Mouse (Mus musculus): ENCODE results near the gene Lhx5. TPM values are rescaled to one million over a fixed set of nuclear protein-coding genes. Genes with fewer than 3 reads are reported as not detected.

Lhx5 gene
- polyA plus RNA-seq, 1 experiment from 2014 or later, result 0.05 TPM

DNA sequence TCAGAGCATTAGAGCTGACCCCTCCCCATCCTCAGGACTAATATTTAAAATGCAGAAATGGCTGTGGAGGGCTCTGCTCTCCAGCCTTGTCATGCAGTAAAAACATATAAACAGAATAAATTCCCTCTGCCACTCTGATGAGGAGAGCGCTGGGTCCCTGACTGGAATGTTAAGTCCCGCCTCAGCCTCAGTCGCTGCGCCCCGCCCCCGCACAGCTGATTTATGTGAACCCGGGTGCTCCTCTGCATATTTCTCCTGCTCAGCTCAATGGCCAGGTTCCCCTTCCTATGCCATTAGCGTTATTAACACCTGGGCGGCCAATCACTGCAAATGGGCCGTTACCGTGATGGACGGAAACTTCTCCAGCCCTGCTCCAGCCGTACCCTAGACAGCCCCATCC is 15.8 kb downstream of the Lhx5 start:
- DNase-seq (ENCODE audit: low spot score) (no peak), ATAC-seq (replicated peaks; ENCODE audit: low FRiP score) (no peak)
- WGBS, result 31% methylated on average over 13 of the region's 13 CpGs
- Histone ChIP-seq H3K4me1 (replicated peaks; ENCODE audit: control insufficient read depth, insufficient read depth, low read length) (no peaks in the 10 kb centered on the region), H3K4me2 (no peak overlapping the region; the same call in 1 of the 2 replicates), H3K36me3 (ENCODE audit: control insufficient read depth, insufficient read depth, low read length) (no peaks in the 10 kb centered on the region), H3K9me3 (ENCODE audit: control insufficient read depth, low read length) (no peaks in the 10 kb centered on the region), H3K27ac (ENCODE audit: low read depth, low read length) (no peak overlapping the region), H3K4me3 (ENCODE audit: low read depth, low read length) (no peak overlapping the region), H3K9ac (ENCODE audit: low read depth, low read length) (no peak overlapping the region), H3K27me3 (replicated peaks; ENCODE audit: control insufficient read depth, insufficient read depth, low read length) (peaks cover 42% of the 10 kb centered on the region)

DNA sequence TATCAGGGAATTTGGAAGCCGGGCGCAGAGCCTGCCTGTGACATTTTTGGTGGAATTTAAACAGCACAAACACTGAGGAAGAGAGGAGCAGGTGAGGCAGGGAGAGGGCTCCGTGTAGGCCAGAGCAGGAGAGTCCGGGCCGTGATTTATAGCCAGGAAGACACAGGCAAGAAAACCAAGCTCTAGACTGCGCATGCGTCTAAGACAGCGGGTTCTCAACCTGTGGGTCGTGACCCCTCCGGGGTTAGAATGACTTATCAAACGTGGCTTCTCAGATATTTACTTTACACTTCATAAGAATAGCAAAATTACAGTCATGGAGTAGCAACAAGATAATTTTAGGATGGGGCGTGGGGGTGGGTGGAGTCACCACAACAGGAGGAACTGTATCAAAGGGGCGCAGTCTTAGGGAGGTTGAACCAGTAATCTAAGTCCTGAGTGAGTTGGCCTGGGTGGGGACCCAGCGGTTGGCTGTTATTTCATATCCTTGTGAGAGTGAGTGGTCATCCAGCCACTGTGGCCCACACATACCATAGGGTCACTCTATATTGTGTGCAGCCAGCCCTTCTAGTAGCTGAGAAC is 23.3 kb downstream of the Lhx5 start:
- Histone ChIP-seq H3K36me3 (ENCODE audit: control insufficient read depth, insufficient read depth, low read length) (no peaks in the 10 kb centered on the region), H3K4me2 (no peak overlapping the region), H3K4me3 (ENCODE audit: low read depth, low read length) (no peak overlapping the region), H3K9ac (ENCODE audit: low read depth, low read length) (no peak overlapping the region), H3K27me3 (replicated peaks; ENCODE audit: control insufficient read depth, insufficient read depth, low read length) (peaks cover 35% of the 10 kb centered on the region), H3K27ac (ENCODE audit: low read depth, low read length) (no peak overlapping the region), H3K9me3 (ENCODE audit: control insufficient read depth, low read length) (no peaks in the 10 kb centered on the region), H3K4me1 (replicated peaks; ENCODE audit: control insufficient read depth, insufficient read depth, low read length) (no peaks in the 10 kb centered on the region)
- no peak for DNase-seq (ENCODE audit: low spot score)
- 56% methylated on average over 14 of the region's 14 CpGs for WGBS
- ATAC-seq (replicated peaks; ENCODE audit: low FRiP score), result no peak

DNA sequence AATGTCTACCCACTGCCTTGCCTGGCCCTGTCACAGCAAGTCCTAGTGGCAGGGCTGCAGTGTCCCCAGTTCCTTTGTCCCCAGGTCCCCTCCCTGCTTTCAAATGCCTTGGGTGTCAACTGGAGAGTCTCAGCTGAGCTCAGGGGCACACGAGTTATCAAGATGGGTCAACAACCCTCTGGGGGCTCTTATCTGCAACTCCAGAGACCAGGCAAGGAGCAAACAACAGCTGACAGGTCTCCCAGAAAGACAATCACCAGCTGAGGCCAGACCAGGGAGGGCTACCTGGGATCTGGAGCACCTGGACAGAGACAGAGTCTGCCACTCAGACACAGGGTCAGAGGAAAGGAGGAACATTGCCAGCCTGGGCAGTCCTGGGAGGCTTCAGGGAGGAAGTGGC is 24.8 kb downstream of the Lhx5 start:
- no peaks in the 10 kb centered on the region for H3K9me3 ChIP-seq (ENCODE audit: control insufficient read depth, low read length)
- no peaks in the 10 kb centered on the region for H3K36me3 ChIP-seq (ENCODE audit: control insufficient read depth, insufficient read depth, low read length)
- no peak overlapping the region for H3K9ac ChIP-seq (ENCODE audit: low read depth, low read length)
- ATAC-seq (replicated peaks; ENCODE audit: low FRiP score), result no peak
- no peaks in the 10 kb centered on the region for H3K4me1 ChIP-seq (replicated peaks; ENCODE audit: control insufficient read depth, insufficient read depth, low read length)
- 6% methylated on average over 1 of the region's 1 CpGs for WGBS
- no peak overlapping the region for H3K4me3 ChIP-seq (ENCODE audit: low read depth, low read length)
- H3K27me3 ChIP-seq (replicated peaks; ENCODE audit: control insufficient read depth, insufficient read depth, low read length), result peaks cover 33% of the 10 kb centered on the region
- no peak overlapping the region for H3K4me2 ChIP-seq
- DNase-seq (ENCODE audit: low spot score), result no peak
- H3K27ac ChIP-seq (ENCODE audit: low read depth, low read length), result no peak overlapping the region

DNA sequence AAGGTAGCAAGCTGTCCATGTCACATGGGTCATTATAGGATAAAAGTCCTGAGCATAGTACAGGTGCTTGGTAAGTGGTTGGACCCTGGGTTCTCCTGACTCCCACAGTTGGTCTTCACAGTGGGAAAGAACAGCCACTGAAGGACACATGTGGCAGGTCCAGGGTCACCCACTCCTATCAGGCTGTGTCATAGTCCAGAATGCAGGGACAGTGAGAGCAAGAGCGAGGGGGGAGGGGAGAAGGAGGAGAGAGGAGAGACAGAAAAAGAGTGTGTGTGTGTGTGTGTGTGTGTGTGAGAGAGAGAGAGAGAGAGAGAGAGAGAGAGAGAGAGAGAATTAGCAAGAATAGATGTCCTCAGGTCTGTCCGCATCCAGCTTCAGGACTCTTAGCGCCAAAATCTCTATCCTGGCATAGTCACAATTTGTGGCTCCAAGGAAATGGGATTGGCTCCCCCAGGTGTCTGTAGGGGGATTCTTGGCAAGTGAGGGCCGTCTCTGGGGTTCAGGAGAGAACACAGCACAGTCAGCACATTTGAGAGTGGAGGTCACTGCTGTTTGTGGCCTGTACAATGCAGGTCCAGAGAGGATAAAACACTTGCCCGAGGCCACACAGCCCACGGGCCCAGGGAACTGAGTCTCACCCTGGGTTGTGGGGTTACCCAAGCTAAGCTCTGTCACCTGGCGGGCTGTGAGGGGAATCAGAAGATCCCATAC is 25.5 kb downstream of the Lhx5 start:
- Histone ChIP-seq H3K4me2 (no peak overlapping the region), H3K36me3 (ENCODE audit: control insufficient read depth, insufficient read depth, low read length) (no peaks in the 10 kb centered on the region), H3K27ac (ENCODE audit: low read depth, low read length) (no peak overlapping the region), H3K4me1 (replicated peaks; ENCODE audit: control insufficient read depth, insufficient read depth, low read length) (no peaks in the 10 kb centered on the region), H3K4me3 (ENCODE audit: low read depth, low read length) (no peak overlapping the region), H3K27me3 (replicated peaks; ENCODE audit: control insufficient read depth, insufficient read depth, low read length) (peaks cover 33% of the 10 kb centered on the region), H3K9ac (ENCODE audit: low read depth, low read length) (no peak overlapping the region), H3K9me3 (ENCODE audit: control insufficient read depth, low read length) (no peaks in the 10 kb centered on the region)
- DNase-seq (ENCODE audit: low spot score) (no peak), ATAC-seq (replicated peaks; ENCODE audit: low FRiP score) (no peak)
- 41% methylated on average over 7 of the region's 7 CpGs for WGBS

DNA sequence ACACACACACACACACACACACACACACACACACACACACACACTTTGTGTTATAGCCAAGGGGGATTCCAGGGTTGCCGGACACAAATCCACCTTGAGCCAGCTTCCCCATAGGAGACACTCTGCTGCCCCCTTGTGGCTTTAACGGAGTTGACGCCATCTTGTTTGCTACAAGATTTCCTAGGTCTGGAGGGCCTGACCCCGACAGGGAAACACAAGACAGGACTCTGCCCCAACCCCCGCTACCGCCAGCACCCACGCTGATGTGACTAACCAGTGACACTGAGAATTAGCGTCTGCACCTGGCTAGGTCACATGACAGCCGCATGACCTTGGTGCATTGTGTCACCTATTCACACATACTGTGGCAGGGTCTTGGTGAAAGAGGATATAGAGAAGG is 26.1 kb downstream of the Lhx5 start:
- no peaks in the 10 kb centered on the region for H3K36me3 ChIP-seq (ENCODE audit: control insufficient read depth, insufficient read depth, low read length)
- WGBS, result 8% methylated on average over 9 of the region's 9 CpGs
- no peak for DNase-seq (ENCODE audit: low spot score)
- no peak overlapping the region for H3K4me2 ChIP-seq
- no peaks in the 10 kb centered on the region for H3K4me1 ChIP-seq (replicated peaks; ENCODE audit: control insufficient read depth, insufficient read depth, low read length)
- no peaks in the 10 kb centered on the region for H3K9me3 ChIP-seq (ENCODE audit: control insufficient read depth, low read length)
- H3K27me3 ChIP-seq (replicated peaks; ENCODE audit: control insufficient read depth, insufficient read depth, low read length), result peaks cover 33% of the 10 kb centered on the region
- H3K27ac ChIP-seq (ENCODE audit: low read depth, low read length), result no peak overlapping the region
- no peak overlapping the region for H3K4me3 ChIP-seq (ENCODE audit: low read depth, low read length)
- ATAC-seq (replicated peaks; ENCODE audit: low FRiP score), result no peak
- H3K9ac ChIP-seq (ENCODE audit: low read depth, low read length), result no peak overlapping the region

DNA sequence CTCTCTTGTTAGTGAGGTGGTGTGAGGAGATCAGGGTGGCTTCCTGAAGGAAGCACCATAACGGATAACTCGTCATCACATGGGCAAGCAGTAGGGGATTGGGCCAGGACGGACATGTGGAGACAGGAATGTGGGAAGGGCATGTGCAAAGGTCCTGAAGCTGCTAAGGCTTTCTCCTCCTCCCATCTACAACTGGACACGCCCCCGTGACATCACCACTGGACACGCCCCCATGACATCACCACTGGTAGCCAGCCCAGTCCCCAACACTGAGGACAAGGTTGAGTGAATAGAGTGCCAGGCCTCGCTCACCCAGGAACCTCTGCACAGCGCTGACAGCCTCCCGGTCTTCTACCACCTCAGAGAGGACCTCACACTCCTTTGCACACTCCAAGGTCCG is 27.6 kb downstream of the Lhx5 start:
- H3K4me3 ChIP-seq (ENCODE audit: low read depth, low read length), result no peak overlapping the region

DNA sequence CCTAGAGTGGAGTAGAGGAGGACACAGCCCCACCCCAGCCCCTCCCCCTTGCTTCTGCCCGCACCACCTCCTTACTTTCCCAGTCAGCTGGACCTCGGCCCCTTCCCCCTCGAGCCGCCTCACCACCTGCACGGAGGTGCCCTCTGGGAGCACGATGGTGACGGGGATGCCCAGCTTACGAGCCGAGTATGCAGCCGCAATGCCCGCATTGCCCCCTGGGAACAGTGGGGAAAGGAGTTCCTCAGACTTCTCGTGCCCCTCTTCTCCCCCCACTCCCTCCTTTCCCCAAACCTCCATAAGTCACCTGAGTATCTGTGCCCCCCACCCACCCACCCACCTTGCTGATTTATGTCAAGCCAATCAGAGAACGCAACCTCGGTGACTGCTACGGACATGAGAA is 30.4 kb downstream of the Lhx5 start:
- DNase-seq (ENCODE audit: low spot score) (no peak), ATAC-seq (replicated peaks; ENCODE audit: low FRiP score) (no peak)
- H3K27me3 ChIP-seq (replicated peaks; ENCODE audit: control insufficient read depth, insufficient read depth, low read length), result peaks cover 18% of the 10 kb centered on the region
- WGBS, result 68% methylated on average over 15 of the region's 15 CpGs
- peaks cover 3% of the 10 kb centered on the region for H3K9me3 ChIP-seq (ENCODE audit: control insufficient read depth, low read length)
- H3K9ac ChIP-seq (ENCODE audit: low read depth, low read length), result no peak overlapping the region
- H3K36me3 ChIP-seq (ENCODE audit: control insufficient read depth, insufficient read depth, low read length), result no peaks in the 10 kb centered on the region
- no peak overlapping the region for H3K27ac ChIP-seq (ENCODE audit: low read depth, low read length)
- H3K4me2 ChIP-seq, result no peak overlapping the region
- H3K4me1 ChIP-seq (replicated peaks; ENCODE audit: control insufficient read depth, insufficient read depth, low read length), result no peaks in the 10 kb centered on the region
- H3K4me3 ChIP-seq (ENCODE audit: low read depth, low read length), result no peak overlapping the region

More for the DNA sequence above, 27.6 kb downstream of the Lhx5 start:
- Histone ChIP-seq H3K36me3 (ENCODE audit: control insufficient read depth, insufficient read depth, low read length) (no peaks in the 10 kb centered on the region), H3K27me3 (replicated peaks; ENCODE audit: control insufficient read depth, insufficient read depth, low read length) (peaks cover 41% of the 10 kb centered on the region), H3K4me1 (replicated peaks; ENCODE audit: control insufficient read depth, insufficient read depth, low read length) (no peaks in the 10 kb centered on the region), H3K4me2 (no peak overlapping the region), H3K9me3 (ENCODE audit: control insufficient read depth, low read length) (no peaks in the 10 kb centered on the region), H3K27ac (ENCODE audit: low read depth, low read length) (no peak overlapping the region), H3K9ac (ENCODE audit: low read depth, low read length) (no peak overlapping the region)
- 65% methylated on average over 10 of the region's 10 CpGs for WGBS
- DNase-seq (ENCODE audit: low spot score), result no peak
- no peak for ATAC-seq (replicated peaks; ENCODE audit: low FRiP score)

DNA sequence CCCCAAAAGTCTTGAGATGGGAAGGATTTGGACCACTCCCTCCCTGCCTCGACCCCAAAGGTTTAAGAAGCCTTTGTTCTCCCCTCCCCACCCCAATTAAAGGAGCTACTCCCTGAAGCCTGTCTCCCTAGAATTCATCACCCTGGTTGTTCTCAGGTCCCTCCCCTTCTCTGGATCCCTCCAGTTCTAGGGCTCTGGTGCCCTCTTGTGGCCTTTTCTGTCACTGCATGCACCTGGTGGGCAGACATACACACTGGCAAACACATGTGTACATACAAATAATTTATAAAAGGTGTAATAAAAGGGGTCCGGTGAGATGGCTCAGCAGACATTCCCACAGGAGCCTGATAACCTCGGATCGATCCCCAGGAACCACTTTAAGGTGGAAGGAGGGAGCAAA is 32.8 kb downstream of the Lhx5 start:
- Histone ChIP-seq H3K27ac (ENCODE audit: low read depth, low read length) (no peak overlapping the region), H3K9ac (ENCODE audit: low read depth, low read length) (no peak overlapping the region), H3K4me2 (no peak overlapping the region), H3K4me1 (replicated peaks; ENCODE audit: control insufficient read depth, insufficient read depth, low read length) (no peaks in the 10 kb centered on the region), H3K36me3 (ENCODE audit: control insufficient read depth, insufficient read depth, low read length) (no peaks in the 10 kb centered on the region), H3K27me3 (replicated peaks; ENCODE audit: control insufficient read depth, insufficient read depth, low read length) (peaks cover 14% of the 10 kb centered on the region), H3K4me3 (ENCODE audit: low read depth, low read length) (no peak overlapping the region), H3K9me3 (ENCODE audit: control insufficient read depth, low read length) (peaks cover 3% of the 10 kb centered on the region)
- ATAC-seq (replicated peaks; ENCODE audit: low FRiP score), result no peak
- DNase-seq (ENCODE audit: low spot score), result no peak
- WGBS, result 66% methylated on average over 4 of the region's 4 CpGs

DNA sequence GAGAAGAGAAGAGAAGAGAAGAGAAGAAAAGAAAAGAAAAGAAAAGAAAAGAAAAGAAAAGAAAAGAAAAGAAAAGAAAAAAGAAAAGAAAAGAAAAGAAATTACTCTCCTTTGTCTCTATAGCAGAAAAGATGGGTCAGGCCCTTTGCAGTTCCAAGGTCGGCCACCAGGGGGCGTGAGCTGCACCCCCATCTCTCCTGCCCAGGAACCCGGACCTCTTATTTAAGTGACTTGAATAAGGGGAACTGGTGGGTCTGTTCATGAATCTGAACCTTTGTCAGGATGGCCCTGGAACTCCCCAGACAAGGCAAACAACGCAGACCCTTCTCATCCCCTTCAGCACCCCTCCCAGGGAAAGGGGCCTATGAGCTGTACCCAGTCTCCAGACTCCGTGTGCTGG is 33.6 kb downstream of the Lhx5 start:
- H3K36me3 ChIP-seq (ENCODE audit: control insufficient read depth, insufficient read depth, low read length), result no peaks in the 10 kb centered on the region
- no peak overlapping the region for H3K4me2 ChIP-seq
- peaks cover 13% of the 10 kb centered on the region for H3K27me3 ChIP-seq (replicated peaks; ENCODE audit: control insufficient read depth, insufficient read depth, low read length)
- H3K27ac ChIP-seq (ENCODE audit: low read depth, low read length), result no peak overlapping the region
- H3K9ac ChIP-seq (ENCODE audit: low read depth, low read length), result no peak overlapping the region
- peaks cover 3% of the 10 kb centered on the region for H3K9me3 ChIP-seq (ENCODE audit: control insufficient read depth, low read length)
- no peaks in the 10 kb centered on the region for H3K4me1 ChIP-seq (replicated peaks; ENCODE audit: control insufficient read depth, insufficient read depth, low read length)
- DNase-seq (ENCODE audit: low spot score) (no peak), ATAC-seq (replicated peaks; ENCODE audit: low FRiP score) (no peak)
- 39% methylated on average over 5 of the region's 5 CpGs for WGBS
- no peak overlapping the region for H3K4me3 ChIP-seq (ENCODE audit: low read depth, low read length)
